Mouse (Mus musculus) olfactory bulb, adult 2 months (tissue): ENCODE data around the gene Vmn1r2. TPM values are rescaled to one million over a fixed set of nuclear protein-coding genes. Genes with fewer than 3 reads are reported as not detected.

Experiments
- polyA plus RNA-seq: library from polyadenylated mRNA; stranded (reverse); fragments of >200 nt; gene quantifications from 2 replicates; pipeline ENCODE4 v1.2.4, GENCODE M21; 2012; ENCODE audit warnings: low replicate concordance; ENCODE audit not compliant: missing spikeins, insufficient read depth, insufficient read length

The Vmn1r2 gene
- polyA plus RNA-seq, 1 experiment: not detected

Other genes with a start within 250 kb of the Vmn1r2 start
- not detected in 2 replicates for gene Vmn1r3, start 18.0 kb downstream of the Vmn1r2 start, polyA plus RNA-seq